Mouse (Mus musculus) heart, postnatal 0 days (tissue): ENCODE results near the gene Olfr76.

Experiments
- CTCF ChIP-seq: IDR thresholded peaks from 2 replicates; pipeline ENCODE4 v1.5.1; 2016; ENCODE audit warnings: antibody characterized with exemption, control low read depth, low read depth
- EP300 ChIP-seq: IDR thresholded peaks from 2 replicates; pipeline ENCODE4 v1.6.1; 2016; ENCODE audit warnings: antibody characterized with exemption, low read depth

DNA sequence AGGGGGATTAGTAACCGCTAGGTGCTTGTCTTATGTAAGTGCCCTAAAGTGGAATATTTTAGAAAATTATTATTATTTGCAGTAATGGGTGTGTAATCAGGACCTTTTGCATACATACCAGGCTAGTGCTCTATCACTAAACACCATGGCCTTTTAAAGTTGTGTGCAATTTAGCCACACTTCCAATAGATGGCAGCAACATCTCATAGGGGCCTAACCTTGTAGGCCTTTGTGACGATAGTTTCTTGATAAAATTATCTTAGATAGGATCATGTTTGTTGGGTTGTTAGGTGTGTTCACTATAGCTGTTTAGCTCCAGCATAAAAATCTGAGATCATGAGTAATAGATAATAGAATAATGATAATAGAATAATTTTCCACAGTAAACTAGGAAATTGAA, 11.3 kb upstream of the Olfr76 start:
- TF ChIP-seq EP300, result no peak
- peak; percentile 45 for TF ChIP-seq CTCF
